Mouse (Mus musculus) gastrocnemius, adult 18-20 months (tissue): ENCODE measurements around the gene Gm1330. TPM values are rescaled to one million over a fixed set of nuclear protein-coding genes. Genes with fewer than 3 reads are reported as not detected.
"Not testable (repeated sequence)": the region's sequence is repeated elsewhere in the genome, so short reads cannot be mapped to it uniquely, and the experiment has no call there.

Experiments used
- DNase-seq: peaks from one replicate; pipeline ENCODE4 v3.0.0; 2021; ENCODE audit warnings: low spot score
- long read RNA-seq, 2 experiments: library from polyadenylated mRNA; stranded (forward); transcript quantifications; one replicate each; pipeline ENCODE4 v2.0.0; 2021
- total RNA-seq, 2 experiments: library from RNA; stranded (reverse); gene quantifications; 2 replicates each; pipeline ENCODE4 v1.2.3; 2021

Gene Gm1330
- not detected for total RNA-seq
- long read RNA-seq, experiment 1: 0 reads
- long read RNA-seq, experiment 2: 0 reads

DNA sequence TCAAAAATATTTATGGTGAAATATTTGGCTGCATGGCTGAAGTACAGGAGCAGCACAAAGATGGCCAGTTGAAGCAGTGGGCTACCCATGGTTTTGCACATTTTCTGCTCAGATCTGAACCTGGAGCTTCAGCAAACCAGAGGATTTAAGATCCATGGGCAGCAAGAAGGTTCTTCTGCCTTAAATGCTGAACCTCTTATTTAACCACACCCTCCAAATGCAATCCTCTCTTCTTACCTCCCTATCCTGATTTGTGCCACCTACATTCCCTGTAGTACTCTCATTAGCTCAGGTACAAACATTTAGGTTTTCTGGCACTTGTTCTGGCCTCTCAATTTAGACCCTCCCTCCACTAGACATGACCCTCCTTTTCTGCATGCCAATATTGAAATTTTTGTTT lies at the start of gene Gm1330:
Gm1330 (minus strand) TSS at position 101 of the 400 bp plus-strand sequence.
- DNase-seq: no peak

DNA sequence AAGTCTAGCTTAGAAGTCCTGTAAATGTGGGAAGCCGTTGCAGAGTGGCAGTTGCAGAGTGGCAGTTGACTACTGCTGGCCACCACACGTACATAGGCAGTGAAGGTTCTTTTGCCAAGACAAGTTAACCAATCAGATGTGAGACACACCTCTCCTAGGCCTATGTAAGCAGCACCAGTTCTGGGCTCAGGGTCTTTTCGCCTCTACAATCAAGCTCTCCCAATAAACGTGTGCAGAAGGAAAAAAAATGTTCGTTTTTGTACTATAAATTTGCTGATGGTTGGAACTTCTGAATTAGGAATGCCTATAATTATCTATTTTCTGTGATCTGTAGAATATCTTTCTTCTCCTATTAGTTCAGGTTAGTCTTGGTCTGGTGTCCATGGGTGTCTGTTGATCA lies 14.1 kb upstream of the Gm1330 start, which contains the start of gene Gm10750:
Gm10750 (minus strand) TSS at position 101 of the 400 bp plus-strand sequence.
- DNase-seq: not testable (repeated sequence)

DNA sequence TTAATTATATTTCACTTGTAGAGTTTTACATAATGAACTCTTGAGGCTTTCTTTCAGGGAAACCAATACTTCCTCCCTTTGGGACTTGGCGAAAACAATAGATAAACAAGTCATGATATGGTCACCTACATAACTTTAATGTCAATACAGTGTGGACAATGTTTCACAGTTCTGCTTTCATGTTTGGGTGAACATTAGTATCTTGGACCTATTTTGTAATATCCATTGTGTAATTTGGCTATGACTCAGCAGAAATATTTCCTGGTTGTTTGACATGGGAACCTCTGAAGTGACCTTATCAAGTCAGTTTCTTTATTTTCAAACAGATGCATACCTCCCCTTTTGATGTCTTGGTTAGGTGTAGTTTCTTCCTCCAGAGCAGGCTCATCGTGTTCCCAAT lies 1.8 kb upstream of the Gm1330 start:
- DNase-seq: no peak

DNA sequence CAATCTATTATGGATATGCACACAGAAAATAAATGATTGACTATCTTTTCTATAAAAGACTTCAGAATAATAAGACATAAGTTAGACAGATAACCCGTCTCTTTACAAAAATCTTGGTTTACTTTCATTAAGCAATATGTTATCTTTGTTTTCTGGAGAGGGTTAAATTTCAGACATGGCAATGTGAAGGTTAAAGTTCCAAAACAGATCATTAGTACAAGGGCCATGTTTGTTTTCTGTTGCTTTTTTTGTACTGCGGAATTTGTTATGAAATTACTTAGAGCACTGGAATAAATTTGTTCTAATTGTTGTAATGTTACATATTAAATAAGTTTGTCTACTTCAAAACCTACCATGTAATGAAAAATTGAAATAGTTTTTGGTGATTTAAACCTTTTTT lies 7.9 kb downstream of the Gm1330 start:
- no peak for DNase-seq

Other genes starting within 250 kb of the Gm1330 start
- gene Cst11, start 231.8 kb downstream of the Gm1330 start, total RNA-seq: not detected
- not detected for gene 8030411F24Rik, start 221.2 kb downstream of the Gm1330 start, total RNA-seq
- not detected for gene Cst12, start 213.9 kb downstream of the Gm1330 start, total RNA-seq
- gene Cst8, start 204.5 kb downstream of the Gm1330 start, total RNA-seq: not detected
- not detected for gene Cst13, start 183.2 kb downstream of the Gm1330 start, total RNA-seq
- not detected for gene Cst9, start 168.1 kb downstream of the Gm1330 start, total RNA-seq
- gene 9230104L09Rik, start 138.2 kb downstream of the Gm1330 start, total RNA-seq: 1 to 10 TPM in 1 of 2 experiments, under 1 TPM in 1; 0.88 to 1.5 TPM
- 100 to 1,000 TPM; 596 to 649 TPM for gene Cst3, start 127.6 kb downstream of the Gm1330 start, total RNA-seq
- gene Gm10750, start 14.0 kb upstream of the Gm1330 start, total RNA-seq: not detected